Mouse (Mus musculus) C3H10T1/2 (cell line): Measurements from ENCODE around the gene Rpl23a. TPM values are rescaled to one million over a fixed set of nuclear protein-coding genes. Genes with fewer than 3 reads are reported as not detected.

Experiments used
- polyA plus RNA-seq, 2 experiments: library from polyadenylated mRNA; unstranded; fragments of >200 nt; fragmentation: generic; extraction: Trizol; gene quantifications; one replicate each; pipeline ENCODE4 v1.2.1; 2012; ENCODE audit warnings: missing spikeins in 2 of 2

Gene Rpl23a
- 1,000 to 10,000 TPM; 3,235 to 5,071 TPM for polyA plus RNA-seq

GRCm38 (mm10) chr11:78182961-78183844 is at the start of gene Rpl23a:
TSS of gene Rpl23a (minus strand) at chr11:78183584.

DNA sequence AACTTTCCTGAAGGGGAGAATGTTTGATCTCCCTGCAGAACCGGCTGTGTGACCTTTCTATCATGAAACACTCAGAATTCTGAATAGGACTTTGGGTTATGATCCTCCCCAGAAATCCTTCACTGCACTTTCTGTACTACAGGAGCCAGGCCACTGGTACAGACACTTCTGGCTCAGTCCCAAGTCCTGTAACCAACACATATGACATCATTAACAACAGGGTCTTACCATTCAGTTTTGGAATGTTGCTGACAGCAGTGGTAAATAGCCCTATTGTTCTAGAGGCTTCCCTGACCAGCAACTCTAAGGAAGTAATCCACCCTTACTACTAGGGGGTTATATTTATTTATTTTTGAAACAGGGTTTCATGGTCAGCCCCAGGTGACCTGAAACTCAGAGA is 9.7 kb upstream of the Rpl23a start, which contains the start of gene Proca1:
Gene Proca1, plus strand, starts transcription at position 280 of the 400 bp plus-strand sequence.

DNA sequence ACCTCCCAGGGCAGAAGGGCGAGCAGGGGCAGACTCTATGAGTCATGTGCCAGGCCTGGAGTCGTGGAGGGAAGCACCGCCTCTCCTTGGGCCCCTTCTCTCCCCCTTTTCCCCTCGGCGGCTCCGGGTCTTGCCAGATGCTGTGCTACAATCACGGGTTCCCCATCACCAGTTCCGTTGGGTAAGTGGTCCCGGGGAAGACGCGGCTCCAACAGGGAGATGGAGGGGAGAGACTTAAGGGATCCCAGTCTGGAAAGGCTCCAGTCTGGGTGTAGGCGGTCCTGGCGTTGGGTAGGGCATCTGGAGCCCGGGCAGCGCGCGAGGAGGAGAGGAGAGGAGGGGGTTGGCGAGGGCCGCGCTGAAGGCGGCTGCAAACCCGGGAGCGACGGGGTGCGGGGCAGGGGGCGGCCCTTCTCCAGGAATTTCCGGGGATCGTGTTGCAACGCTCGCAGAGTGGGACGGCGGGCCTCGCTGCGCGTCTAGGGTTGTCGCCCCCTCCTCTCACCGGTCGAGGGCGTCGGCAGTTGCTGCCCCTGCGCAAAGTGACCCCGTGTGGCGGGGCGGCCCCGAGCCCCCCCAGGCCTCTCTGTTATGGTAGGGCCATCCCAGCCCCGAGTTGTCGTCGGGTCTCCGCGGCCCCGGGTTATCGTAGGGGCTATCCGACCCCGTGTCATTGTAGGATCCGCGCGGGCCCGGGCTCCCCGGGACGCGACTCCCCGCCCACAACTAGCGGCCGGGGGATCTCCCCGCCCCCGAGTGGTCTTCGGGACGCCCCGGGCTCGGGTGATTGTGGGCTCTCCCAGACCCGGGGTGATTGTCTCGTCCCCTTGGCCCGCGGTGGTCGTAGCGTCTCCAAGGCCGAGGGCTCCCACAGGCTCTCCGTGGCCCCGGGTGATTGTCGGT is 5.2 kb upstream of the Rpl23a start, which contains the start of gene Rab34:
Gene Rab34, plus strand, starts transcription at position 100 of the 903 bp plus-strand sequence.

GRCm38 (mm10) chr11:78176402-78176862 is 7.0 kb downstream of the Rpl23a start, which contains the start of the genes Nek8 and Tlcd1:
TSS of gene Nek8 (minus strand) at chr11:78176675.
TSS of gene Tlcd1 (plus strand) at chr11:78176711.

DNA sequence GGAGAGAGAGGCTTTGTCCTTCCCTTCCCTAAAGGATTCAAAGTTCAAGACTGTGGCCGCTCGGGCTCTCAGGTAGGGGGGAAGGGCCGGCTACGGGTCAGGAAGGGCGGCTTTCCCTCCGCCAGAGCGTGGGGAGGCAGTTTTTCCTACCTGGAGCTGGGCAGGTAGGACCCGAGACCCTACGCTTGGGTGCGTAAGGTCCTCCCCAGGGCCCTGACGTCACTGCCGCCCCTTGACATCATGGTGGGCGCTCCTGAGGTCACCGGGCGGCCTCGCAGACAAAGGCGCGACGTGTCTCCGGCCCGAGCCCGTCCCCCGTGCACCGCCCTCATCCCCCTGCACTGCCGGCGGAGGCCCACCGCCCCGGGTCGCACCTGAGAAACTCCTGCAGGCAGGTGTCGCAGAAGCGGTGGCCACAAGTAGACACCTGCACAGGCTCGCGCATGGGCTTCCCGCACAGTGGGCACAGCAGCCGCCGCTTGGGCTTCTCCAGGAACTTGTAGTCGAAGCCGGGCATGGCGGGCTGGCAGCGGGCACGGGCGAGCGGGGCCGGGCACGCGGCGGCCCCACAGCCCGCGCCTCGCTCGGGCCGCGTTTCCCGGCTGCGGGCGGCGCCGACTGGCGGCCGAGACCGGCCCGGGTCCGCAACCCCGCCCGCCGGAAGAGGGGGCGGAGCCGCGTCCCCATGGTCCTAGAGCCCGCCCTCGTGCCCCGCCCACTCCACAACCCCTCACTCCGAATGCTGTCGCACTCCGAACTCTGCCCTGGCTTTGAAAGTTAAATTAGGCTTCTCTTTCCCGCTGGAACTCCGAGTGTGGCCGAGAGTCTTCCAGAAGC is 18.2 kb downstream of the Rpl23a start, which contains the start of gene Traf4:
Gene Traf4, minus strand, starts transcription at position 666 of the 837 bp plus-strand sequence.

Other genes with a start within 250 kb of the Rpl23a start
- gene Phf12, start 200.8 kb downstream of the Rpl23a start, polyA plus RNA-seq = 10 to 100 TPM in 1 of 2 experiments, 1 to 10 TPM in 1; 7.7 to 27.1 TPM
- 10 to 100 TPM; 14.3 to 26.1 TPM for gene Dhrs13, start 151.3 kb downstream of the Rpl23a start, polyA plus RNA-seq
- 10 to 100 TPM; 68.0 to 85.1 TPM for gene Flot2, start 145.7 kb downstream of the Rpl23a start, polyA plus RNA-seq
- gene Eral1, start 103.2 kb downstream of the Rpl23a start, polyA plus RNA-seq = 10 to 100 TPM; 15.1 to 27.9 TPM
- gene Fam222b, start 88.9 kb downstream of the Rpl23a start, polyA plus RNA-seq = 10 to 100 TPM in 1 of 2 experiments, 1 to 10 TPM in 1; 5.8 to 13.0 TPM
- 10 to 100 TPM; 47.2 to 71.6 TPM for gene Traf4, start 18.0 kb downstream of the Rpl23a start, polyA plus RNA-seq
- 10 to 100 TPM in 1 of 2 experiments, 1 to 10 TPM in 1; 7.0 to 20.5 TPM for gene Nek8, start 6.9 kb downstream of the Rpl23a start, polyA plus RNA-seq
- gene Tlcd1, start 6.9 kb downstream of the Rpl23a start, polyA plus RNA-seq = 10 to 100 TPM; 16.0 to 28.6 TPM
- 100 to 1,000 TPM; 162 to 164 TPM for gene Rab34, start 4.8 kb upstream of the Rpl23a start, polyA plus RNA-seq
- gene Proca1, start 9.8 kb upstream of the Rpl23a start, polyA plus RNA-seq = under 1 TPM; 0.04 to 0.46 TPM
- 100 to 1,000 TPM in 1 of 2 experiments, 10 to 100 TPM in 1; 51.3 to 208 TPM for gene Sdf2, start 62.2 kb upstream of the Rpl23a start, polyA plus RNA-seq
- 10 to 100 TPM in 1 of 2 experiments, 1 to 10 TPM in 1; 8.9 to 57.5 TPM for gene Supt6, start 62.4 kb upstream of the Rpl23a start, polyA plus RNA-seq
- 10 to 100 TPM; 20.6 to 56.8 TPM for gene 2610507B11Rik, start 78.2 kb upstream of the Rpl23a start, polyA plus RNA-seq
- gene BC030499, start 107.3 kb upstream of the Rpl23a start, polyA plus RNA-seq = under 1 TPM in 1 of 2 experiments, not detected in 1; 0.22 TPM
- 10 to 100 TPM in 1 of 2 experiments, 1 to 10 TPM in 1; 8.1 to 38.0 TPM for gene Spag5, start 117.9 kb upstream of the Rpl23a start, polyA plus RNA-seq
- under 1 TPM; 0.09 to 0.91 TPM for gene Aldoc, start 139.4 kb upstream of the Rpl23a start, polyA plus RNA-seq
- gene Pigs, start 144.8 kb upstream of the Rpl23a start, polyA plus RNA-seq = 10 to 100 TPM; 30.3 to 84.7 TPM
- 10 to 100 TPM; 22.4 to 75.8 TPM for gene Unc119, start 159.9 kb upstream of the Rpl23a start, polyA plus RNA-seq
- gene Foxn1, start 203.0 kb upstream of the Rpl23a start, polyA plus RNA-seq = under 1 TPM; 0.02 to 0.05 TPM
- not detected for gene Slc13a2, start 238.6 kb upstream of the Rpl23a start, polyA plus RNA-seq